Mouse (Mus musculus) CH12.LX (cell line): ENCODE results near the gene Ankrd36. TPM values are rescaled to one million over a fixed set of nuclear protein-coding genes. Genes with fewer than 3 reads are reported as not detected.

ENCODE experiments used
- DNase-seq: peaks from one replicate; pipeline ENCODE4 v3.0.0-alpha.2; 2013; ENCODE audit errors: extremely low read depth
- H3K27ac ChIP-seq: 2 replicates; pipeline ENCODE4 v1.5.1; 2012; ENCODE audit warnings: low read depth, mild to moderate bottlenecking, control low read depth, moderate library complexity; ENCODE audit not compliant: insufficient read depth
- H3K27me3 ChIP-seq: replicated peaks from 2 replicates; pipeline ENCODE3; 2012; ENCODE audit warnings: inconsistent platforms
- H3K36me3 ChIP-seq, 2 experiments: replicated peaks in 1 of 2; 2 replicates each; pipeline versions ENCODE3 to v1.6.1; 2012; ENCODE audit warnings: inconsistent platforms in 1 of 2, low read length in 1 of 2, mild to moderate bottlenecking in 1 of 2, mixed read lengths in 1 of 2, moderate library complexity in 1 of 2; ENCODE audit not compliant: control insufficient read depth in 1 of 2, insufficient read depth in 1 of 2
- H3K4me1 ChIP-seq, 2 experiments: 2 replicates each; pipeline ENCODE4 v1.6.1; 2012; ENCODE audit warnings: inconsistent platforms in 1 of 2, moderate library complexity in 1 of 2; ENCODE audit not compliant: insufficient read depth in 2 of 2, control insufficient read depth in 1 of 2
- H3K4me2 ChIP-seq: 2 replicates; pipeline ENCODE4 v1.6.1; 2012; ENCODE audit warnings: low read depth, mild to moderate bottlenecking, control low read depth; ENCODE audit not compliant: poor library complexity, insufficient read depth, severe bottlenecking
- H3K4me3 ChIP-seq, 3 experiments: fragments of 150-350 bp in 1 of 3; sonication (generic) in 1 of 3; replicated peaks in 1 of 3; 2 replicates each; pipeline versions ENCODE3 to v1.5.1; 2011 to 2012; ENCODE audit warnings: low read depth in 2 of 3, low read length in 2 of 3, mild to moderate bottlenecking in 2 of 3, moderate library complexity in 2 of 3, control low read depth in 1 of 3, improper control_type of control experiment in 1 of 3, inconsistent platforms in 1 of 3, mixed read lengths in 1 of 3; ENCODE audit not compliant: poor library complexity in 1 of 3
- H3K79me2 ChIP-seq: replicated peaks from 2 replicates; pipeline ENCODE4 v1.6.1; 2012; ENCODE audit warnings: mild to moderate bottlenecking, moderate library complexity; ENCODE audit not compliant: control insufficient read depth, poor library complexity, insufficient read depth, severe bottlenecking; ENCODE audit errors: extremely low read depth
- H3K9ac ChIP-seq: 2 replicates; pipeline ENCODE4 v1.6.1; 2012; ENCODE audit warnings: low read depth, mild to moderate bottlenecking, control low read depth, moderate library complexity; ENCODE audit not compliant: insufficient read depth
- H3K9me3 ChIP-seq: replicated peaks from 2 replicates; pipeline ENCODE3; 2012; ENCODE audit warnings: low read length, inconsistent platforms, mixed read lengths
- BHLHE40 ChIP-seq: IDR thresholded peaks from 2 replicates; pipeline ENCODE4 v1.6.1; 2011; ENCODE audit warnings: mild to moderate bottlenecking, low read depth, low read length, improper control_type of control experiment
- CHD1 ChIP-seq: IDR thresholded peaks from 2 replicates; pipeline ENCODE4 v1.6.1; 2012; ENCODE audit warnings: low read depth, low read length, improper control_type of control experiment, inconsistent platforms
- CHD2 ChIP-seq: IDR thresholded peaks from 2 replicates; pipeline ENCODE4 v1.6.1; 2011; ENCODE audit warnings: low read length, improper control_type of control experiment
- CTCF ChIP-seq, 2 experiments: IDR thresholded peaks in 1 of 2; conservative IDR thresholded peaks in 1 of 2; 2 replicates each; pipeline ENCODE4 v1.5.1; 2011 to 2012; ENCODE audit warnings: low read depth in 2 of 2, low read length in 2 of 2, improper control_type of control experiment in 1 of 2, inconsistent platforms in 1 of 2, mild to moderate bottlenecking in 1 of 2, moderate library complexity in 1 of 2
- E2F4 ChIP-seq: IDR thresholded peaks from 2 replicates; pipeline ENCODE4 v1.6.1; 2011; ENCODE audit warnings: low read depth, low read length, improper control_type of control experiment; ENCODE audit not compliant: insufficient replicate concordance
- ETS1 ChIP-seq: conservative IDR thresholded peaks from 2 replicates; pipeline ENCODE4 v1.6.1; 2012; ENCODE audit warnings: low read depth, mild to moderate bottlenecking, inconsistent platforms, low read length, improper control_type of control experiment, moderate library complexity
- HCFC1 ChIP-seq: IDR thresholded peaks from 2 replicates; pipeline ENCODE4 v1.6.1; 2012; ENCODE audit warnings: low read depth, mild to moderate bottlenecking, inconsistent platforms, low read length, improper control_type of control experiment
- IRF4 ChIP-seq: IDR thresholded peaks from 2 replicates; pipeline ENCODE4 v1.6.1; 2014; ENCODE audit warnings: low read depth, mild to moderate bottlenecking, inconsistent platforms, low read length, improper control_type of control experiment
- JUN ChIP-seq: IDR thresholded peaks from 2 replicates; pipeline ENCODE4 v1.6.1; 2011; ENCODE audit warnings: low read depth, mild to moderate bottlenecking, low read length, improper control_type of control experiment, moderate library complexity; ENCODE audit not compliant: insufficient read depth
- KAT2A ChIP-seq: IDR thresholded peaks from 2 replicates; pipeline ENCODE4 v1.6.1; 2012; ENCODE audit warnings: low read length, improper control_type of control experiment, inconsistent platforms; ENCODE audit not compliant: insufficient replicate concordance
- MAX ChIP-seq: IDR thresholded peaks from 2 replicates; pipeline ENCODE4 v1.6.1; 2011; ENCODE audit warnings: low read length, improper control_type of control experiment
- MEF2A ChIP-seq: IDR thresholded peaks from 2 replicates; pipeline ENCODE4 v1.6.1; 2014; ENCODE audit warnings: low read depth, mild to moderate bottlenecking, inconsistent platforms, low read length, improper control_type of control experiment, borderline replicate concordance
- PAX5 ChIP-seq: IDR thresholded peaks from 2 replicates; pipeline ENCODE4 v1.6.1; 2012; ENCODE audit warnings: low read length, inconsistent platforms, mixed read lengths
- POLR2A ChIP-seq: IDR thresholded peaks from 2 replicates; pipeline ENCODE4 v1.6.1; 2011; ENCODE audit warnings: low read depth, mild to moderate bottlenecking, improper control_type of control experiment, low read length
- POLR2AphosphoS2 ChIP-seq: IDR thresholded peaks from 2 replicates; pipeline ENCODE4 v1.6.1; 2011; ENCODE audit warnings: low read depth, low read length, improper control_type of control experiment
- RAD21 ChIP-seq: IDR thresholded peaks from 2 replicates; pipeline ENCODE4 v1.6.1; 2011; ENCODE audit warnings: low read depth, mild to moderate bottlenecking, low read length, improper control_type of control experiment, moderate library complexity
- RCOR1 ChIP-seq: conservative IDR thresholded peaks from 2 replicates; pipeline ENCODE4 v1.6.1; 2012; ENCODE audit warnings: low read depth, mild to moderate bottlenecking, inconsistent platforms, low read length, improper control_type of control experiment
- SIN3A ChIP-seq: IDR thresholded peaks from 2 replicates; pipeline ENCODE4 v1.6.1; 2012; ENCODE audit warnings: low read length, improper control_type of control experiment, inconsistent platforms
- TBP ChIP-seq: conservative IDR thresholded peaks from 2 replicates; pipeline ENCODE4 v1.6.1; 2011; ENCODE audit warnings: low read depth, low read length, improper control_type of control experiment
- ZMIZ1 ChIP-seq: IDR thresholded peaks from 2 replicates; pipeline ENCODE4 v1.6.1; 2012; ENCODE audit warnings: low read depth, mild to moderate bottlenecking, inconsistent platforms, low read length, improper control_type of control experiment
- ZNF384 ChIP-seq: IDR thresholded peaks from 2 replicates; pipeline ENCODE4 v1.6.1; 2012; ENCODE audit warnings: low read depth, low read length, improper control_type of control experiment, inconsistent platforms
- dilution Hi-C: fragments of 300-500 bp; cut with MboI; formaldehyde crosslinking; loops from 2 replicates; pipeline ENCODE4 v1.14.3; 2020; ENCODE audit warnings: low sequenced_read_pairs; ENCODE audit not compliant: extremely low pct_unique_long_range_greater_than_20kb, extremely low pct_ligation_motif_present
- in situ Hi-C: fragments of 300-500 bp; cut with MboI; formaldehyde crosslinking; loops from 3 replicates; pipeline ENCODE4 v1.14.3; 2019; ENCODE audit warnings: low sequenced_read_pairs, low pct_ligation_motif_present, low pct_unique_long_range_greater_than_20kb, mixed read lengths
- polyA plus RNA-seq: library from polyadenylated mRNA; unstranded; fragments of >175 nt; gene quantifications from 2 replicates; pipeline ENCODE4 v1.2.1, GENCODE M21; 2012; ENCODE audit warnings: low read depth; ENCODE audit not compliant: insufficient read length
- total RNA-seq, 2 experiments: library from RNA; depleted of rRNA; stranded (reverse); fragments of 300-350 nt in 1 of 2; fragments of >200 nt in 1 of 2; gene quantifications; 2 replicates each; pipeline ENCODE4 v1.2.3; 2012 to 2014

The Ankrd36 gene
- total and polyA plus RNA-seq, 3 experiments, result not detected

DNA sequence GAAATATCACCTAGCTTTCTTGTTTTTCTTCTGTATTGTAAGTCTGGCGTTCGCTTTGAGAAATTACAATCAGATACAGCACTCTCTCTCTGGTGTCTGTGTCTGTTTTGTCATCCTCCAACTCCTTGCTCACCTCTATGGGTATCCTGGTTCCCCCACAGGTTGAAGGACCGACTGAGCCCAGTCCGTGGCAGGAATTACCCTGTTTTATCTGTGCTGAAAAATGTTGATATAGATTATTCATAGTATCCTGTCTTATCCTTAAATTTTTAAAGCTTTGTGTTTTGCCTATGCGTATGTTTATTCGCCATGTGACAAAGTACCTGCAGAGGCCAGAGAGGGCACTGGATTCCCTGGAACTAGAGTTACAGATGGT lies 133.5 kb downstream of the Ankrd36 start:
- no peak for TF ChIP-seq RCOR1
- no peak for TF ChIP-seq HCFC1
- no peak for TF ChIP-seq CHD1
- peak; percentile 63; the same call in 1 of the 2 replicates for TF ChIP-seq POLR2AphosphoS2
- TF ChIP-seq POLR2A, result 0 out of 2 replicates have a peak, but pooled peaks have one; percentile 19
- no peak for TF ChIP-seq PAX5
- Histone ChIP-seq H3K27me3 (no peaks in the 10 kb centered on the region), H3K4me2 (no peak overlapping the region), H3K4me3 (no peak overlapping the region), H3K4me1 (peaks cover 8 to 19% of the 10 kb centered on the region in 2 experiments), H3K9me3 (no peaks in the 10 kb centered on the region), H3K27ac (no peak overlapping the region), H3K36me3 (peaks cover 5 to 28% of the 10 kb centered on the region in 2 experiments), H3K79me2 (no peaks in the 10 kb centered on the region), H3K9ac (no peak overlapping the region)
- dilution Hi-C loops (no loop called here), in situ Hi-C loops (no loop called here)
- no peak for DNase-seq

GRCm38 (mm10) chr11:5703341-5703740 lies 133.9 kb downstream of the Ankrd36 start:
- H3K27me3 ChIP-seq, result no peaks in the 10 kb centered on the region
- no peak overlapping the region for H3K27ac ChIP-seq
- TF ChIP-seq CTCF (conservative IDR thresholded peaks at IDR 0.05 in 1 of 2, IDR thresholded peaks at IDR 0.05 in 1 of 2; ENCODE audit: low read depth in 2 of 2, low read length in 2 of 2), result peak in 1 of 2 experiments; percentile 16; a peak in 2 of 4 replicates
- no peak for TF ChIP-seq KAT2A
- TF ChIP-seq E2F4, result no peak
- no peak for TF ChIP-seq ZMIZ1
- TF ChIP-seq BHLHE40, result no peak
- no peak for TF ChIP-seq CHD2
- H3K4me2 ChIP-seq, result no peak overlapping the region
- in situ Hi-C loops, result no loop called here
- no peaks in the 10 kb centered on the region for H3K9me3 ChIP-seq
- no peak overlapping the region for H3K4me3 ChIP-seq
- DNase-seq, result no peak
- H3K9ac ChIP-seq, result no peak overlapping the region
- peaks cover 5 to 28% of the 10 kb centered on the region in 2 experiments for H3K36me3 ChIP-seq
- peaks cover 8 to 23% of the 10 kb centered on the region in 2 experiments for H3K4me1 ChIP-seq
- no peaks in the 10 kb centered on the region for H3K79me2 ChIP-seq
- dilution Hi-C loops, result no loop called here

DNA sequence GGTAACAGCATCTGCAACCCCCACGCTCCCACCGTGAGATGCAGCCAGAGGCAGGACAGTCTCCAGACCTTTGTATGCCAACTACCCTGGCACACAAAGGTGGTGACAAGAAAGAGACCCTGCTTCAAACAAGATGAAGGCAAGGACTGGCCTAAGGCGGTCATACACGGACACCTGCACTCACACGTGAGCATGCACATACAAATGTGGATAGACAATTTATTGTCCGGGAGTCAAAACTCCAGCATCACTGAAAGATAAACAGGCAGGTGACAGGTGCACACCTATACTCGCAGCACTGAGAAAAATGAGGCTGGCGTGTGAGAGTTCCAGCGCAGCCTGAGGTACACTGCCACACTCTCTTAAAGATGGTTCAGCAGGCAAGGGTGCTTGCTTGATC lies 136.5 kb downstream of the Ankrd36 start:
- H3K27me3 ChIP-seq, result peaks cover 7% of the 10 kb centered on the region
- dilution Hi-C loops, result no loop called here

More for the DNA sequence above, 136.5 kb downstream of the Ankrd36 start:
- H3K4me3 ChIP-seq, result no peak overlapping the region
- no peaks in the 10 kb centered on the region for H3K79me2 ChIP-seq
- H3K27ac ChIP-seq, result no peak overlapping the region
- no peak for TF ChIP-seq RCOR1
- TF ChIP-seq SIN3A, result no peak
- TF ChIP-seq TBP, result no peak
- TF ChIP-seq ETS1, result no peak
- no peak for TF ChIP-seq IRF4
- TF ChIP-seq ZNF384, result no peak
- no peak for TF ChIP-seq JUN
- TF ChIP-seq E2F4, result no peak
- TF ChIP-seq BHLHE40, result no peak
- TF ChIP-seq CTCF (conservative IDR thresholded peaks at IDR 0.05 in 1 of 2, IDR thresholded peaks at IDR 0.05 in 1 of 2; ENCODE audit: low read depth in 2 of 2, low read length in 2 of 2), result no peak
- no peak for TF ChIP-seq MEF2A
- TF ChIP-seq RAD21, result no peak
- no peak for TF ChIP-seq CHD2
- TF ChIP-seq MAX, result no peak
- TF ChIP-seq POLR2AphosphoS2, result no peak
- peaks cover 5 to 28% of the 10 kb centered on the region in 2 experiments for H3K36me3 ChIP-seq
- DNase-seq, result no peak
- peaks cover 8 to 23% of the 10 kb centered on the region in 2 experiments for H3K4me1 ChIP-seq
- H3K9ac ChIP-seq, result no peak overlapping the region
- in situ Hi-C loops, result no loop called here
- no peak overlapping the region for H3K4me2 ChIP-seq
- H3K9me3 ChIP-seq, result no peaks in the 10 kb centered on the region
